Mouse (Mus musculus): ENCODE measurements around the gene Adgrb2.

Gene Adgrb2

GRCm38 (mm10) chr4:129989925-129990324 is 5.3 kb downstream of the Adgrb2 start:
- no peak for DNase-seq

GRCm38 (mm10) chr4:129992720-129993119 is 8.1 kb downstream of the Adgrb2 start:
- no peak for DNase-seq

DNA sequence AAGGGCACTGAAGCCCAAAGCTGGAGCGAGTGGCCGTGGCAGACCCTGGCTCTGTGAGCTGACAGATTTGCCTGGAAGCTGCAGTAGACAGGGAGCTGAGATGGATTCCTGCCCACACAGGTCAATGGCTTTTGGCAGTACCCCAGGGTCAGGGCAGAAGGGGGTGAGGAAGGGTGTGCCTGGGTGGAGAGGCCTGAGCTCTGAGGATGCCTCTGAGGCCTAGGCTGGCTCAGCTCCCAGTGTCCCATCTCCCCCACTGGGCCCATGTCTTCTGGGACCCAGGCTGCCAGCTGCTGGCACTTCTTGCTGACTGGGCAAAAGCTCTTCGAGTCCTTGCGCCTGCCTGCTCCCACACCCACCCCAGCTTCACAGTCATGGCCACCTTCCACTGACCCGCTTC is 8.5 kb downstream of the Adgrb2 start:
- no peak for DNase-seq

DNA sequence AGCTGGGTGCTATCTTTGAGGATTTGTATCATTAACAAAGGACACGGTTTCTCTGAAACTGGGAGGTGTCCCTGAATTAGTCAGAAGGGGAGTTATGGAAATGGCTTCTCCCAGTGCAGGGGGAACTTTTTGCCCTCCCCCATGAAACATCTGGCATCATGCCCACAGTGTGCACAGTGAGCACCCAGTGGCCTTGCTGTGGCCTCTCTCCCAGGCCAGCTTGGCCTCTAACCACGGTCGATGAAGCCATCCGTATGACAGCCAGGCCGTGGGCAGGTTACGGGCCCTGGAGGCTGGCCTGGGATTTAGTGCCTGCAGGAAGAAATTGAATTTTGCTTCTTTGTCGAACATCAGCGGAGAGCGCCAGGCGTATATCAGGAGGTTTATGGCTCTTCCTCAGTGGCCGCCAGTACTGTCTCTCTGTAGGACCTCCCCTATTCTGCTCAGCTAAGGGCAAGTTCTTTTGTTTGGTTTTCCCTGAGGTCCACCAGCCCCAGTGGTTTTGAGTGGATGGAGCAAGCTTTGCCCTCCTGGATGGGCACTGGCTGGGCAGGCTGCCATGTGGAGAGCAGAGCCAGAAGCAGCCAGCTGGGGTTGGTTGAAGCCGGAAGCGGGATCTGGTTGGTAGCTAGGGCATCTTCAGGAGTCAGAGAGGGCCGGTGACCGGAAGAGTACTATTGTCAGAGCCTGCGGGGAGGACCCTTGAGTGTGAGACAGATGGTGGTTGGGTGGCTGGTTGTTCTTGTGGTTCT is 9.4 kb downstream of the Adgrb2 start:
- DNase-seq: peak; percentile 46

- no peak for DNase-seq
These were observed 10.1 kb downstream of the Adgrb2 start for GRCm38 (mm10) chr4:129994728-129995127.

GRCm38 (mm10) chr4:129995255-129995654 is 10.6 kb downstream of the Adgrb2 start:
- DNase-seq: no peak

GRCm38 (mm10) chr4:129996015-129996414 is 11.3 kb downstream of the Adgrb2 start:
- DNase-seq: no peak

GRCm38 (mm10) chr4:129998124-129998523 is 13.5 kb downstream of the Adgrb2 start:
- DNase-seq: no peak

DNA sequence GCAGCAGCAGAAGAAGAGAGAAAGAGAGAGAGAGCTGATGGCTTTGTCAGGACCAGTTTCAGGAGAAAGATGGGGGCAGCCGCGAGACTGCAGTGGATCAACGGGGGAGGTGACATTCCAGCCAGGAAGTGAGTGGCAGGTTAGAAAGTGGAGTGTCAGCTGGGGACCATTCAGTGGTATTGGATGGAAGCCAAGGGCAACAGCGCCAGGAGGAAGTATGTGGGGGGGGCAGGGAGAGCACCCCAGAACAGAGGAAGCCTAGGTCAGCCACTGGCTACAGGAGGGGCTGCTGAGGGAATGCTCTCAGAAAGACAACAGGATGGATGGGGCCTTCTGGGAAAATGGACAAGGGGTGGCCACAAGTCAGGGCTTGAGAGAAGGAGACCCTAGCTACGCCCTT is 17.0 kb downstream of the Adgrb2 start:
- DNase-seq: no peak

GRCm38 (mm10) chr4:130002157-130002556 is 17.5 kb downstream of the Adgrb2 start:
- no peak for DNase-seq

DNA sequence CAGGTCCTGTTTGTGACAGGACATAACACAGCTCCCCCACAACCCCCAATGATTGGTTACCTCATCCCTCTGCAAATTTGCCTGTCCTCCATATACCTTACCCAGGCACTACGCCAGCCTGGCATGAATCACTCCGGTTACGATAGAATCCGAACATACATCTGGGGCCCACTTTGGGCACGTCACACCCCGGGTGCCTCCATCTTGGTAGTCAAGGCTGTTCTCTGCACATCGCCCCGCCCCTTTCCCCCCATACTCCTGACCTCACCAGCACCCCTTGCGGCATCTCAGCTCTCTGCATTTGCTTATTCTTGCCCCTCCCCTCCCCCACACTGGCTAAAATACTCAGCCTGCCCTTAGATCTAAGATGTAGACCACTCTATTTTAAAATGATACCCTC is 20.9 kb downstream of the Adgrb2 start:
- no peak for DNase-seq

- no peak for DNase-seq
These were observed 21.9 kb downstream of the Adgrb2 start for GRCm38 (mm10) chr4:130006533-130006932.

- DNase-seq: no peak
These were observed 24.4 kb downstream of the Adgrb2 start for GRCm38 (mm10) chr4:130009043-130009442.

GRCm38 (mm10) chr4:130010723-130011122 is 26.1 kb downstream of the Adgrb2 start:
- no peak for DNase-seq

- DNase-seq: no peak
These were observed 27.6 kb downstream of the Adgrb2 start for GRCm38 (mm10) chr4:130012234-130012633.

DNA sequence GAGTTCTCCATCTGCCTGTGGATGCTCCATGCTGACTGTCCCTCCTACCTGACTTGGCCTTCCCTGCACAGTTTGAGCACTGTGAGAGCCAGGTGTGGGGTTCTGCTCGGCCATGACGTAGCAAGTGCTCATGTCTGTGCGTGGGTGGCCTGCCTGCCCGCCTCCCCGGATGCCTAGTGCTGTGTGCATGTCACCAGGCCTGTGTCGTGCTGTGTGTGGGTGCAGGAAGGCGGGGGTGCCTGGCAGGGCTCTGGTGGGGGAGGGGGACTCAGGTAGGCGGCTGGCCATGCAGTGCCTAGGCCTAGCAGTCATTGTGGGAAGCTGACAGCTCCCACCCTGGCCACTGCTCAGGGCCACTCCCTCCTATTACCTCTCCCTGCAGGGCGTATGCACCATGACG is 28.4 kb downstream of the Adgrb2 start:
- DNase-seq: no peak

- no peak for DNase-seq
These were observed 31.3 kb downstream of the Adgrb2 start for GRCm38 (mm10) chr4:130016010-130016409.

DNA sequence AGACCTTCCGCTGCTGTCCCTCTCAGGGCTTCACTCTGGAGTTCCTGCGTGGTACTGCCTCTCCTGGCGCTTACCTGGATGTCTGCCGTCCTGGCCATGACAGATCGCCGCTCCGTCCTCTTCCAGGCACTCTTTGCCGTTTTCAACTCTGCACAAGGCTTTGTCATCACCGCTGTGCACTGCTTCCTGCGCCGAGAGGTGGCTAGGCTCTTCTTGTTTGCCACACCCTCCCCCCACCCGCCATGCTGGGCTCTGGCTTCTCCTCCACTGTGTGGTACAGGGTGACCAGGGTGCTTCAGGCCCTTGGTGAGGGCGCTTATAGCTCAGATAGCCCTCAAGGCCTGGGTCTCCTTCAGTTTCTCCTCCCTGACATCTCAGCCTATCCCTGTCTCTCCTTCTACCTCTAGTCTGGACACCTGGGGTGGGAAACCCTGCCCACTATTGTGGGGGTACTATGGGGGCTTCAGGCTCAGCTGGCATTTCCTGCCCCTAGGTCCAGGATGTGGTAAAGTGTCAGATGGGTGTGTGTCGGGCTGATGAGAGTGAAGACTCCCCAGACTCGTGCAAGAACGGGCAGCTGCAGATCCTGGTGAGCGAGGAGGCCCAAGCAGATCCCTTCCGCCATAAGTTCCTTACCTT is 32.5 kb downstream of the Adgrb2 start:
- DNase-seq: no peak

- no peak for DNase-seq
These were observed 38.3 kb downstream of the Adgrb2 start for GRCm38 (mm10) chr4:130022952-130023351.

DNA sequence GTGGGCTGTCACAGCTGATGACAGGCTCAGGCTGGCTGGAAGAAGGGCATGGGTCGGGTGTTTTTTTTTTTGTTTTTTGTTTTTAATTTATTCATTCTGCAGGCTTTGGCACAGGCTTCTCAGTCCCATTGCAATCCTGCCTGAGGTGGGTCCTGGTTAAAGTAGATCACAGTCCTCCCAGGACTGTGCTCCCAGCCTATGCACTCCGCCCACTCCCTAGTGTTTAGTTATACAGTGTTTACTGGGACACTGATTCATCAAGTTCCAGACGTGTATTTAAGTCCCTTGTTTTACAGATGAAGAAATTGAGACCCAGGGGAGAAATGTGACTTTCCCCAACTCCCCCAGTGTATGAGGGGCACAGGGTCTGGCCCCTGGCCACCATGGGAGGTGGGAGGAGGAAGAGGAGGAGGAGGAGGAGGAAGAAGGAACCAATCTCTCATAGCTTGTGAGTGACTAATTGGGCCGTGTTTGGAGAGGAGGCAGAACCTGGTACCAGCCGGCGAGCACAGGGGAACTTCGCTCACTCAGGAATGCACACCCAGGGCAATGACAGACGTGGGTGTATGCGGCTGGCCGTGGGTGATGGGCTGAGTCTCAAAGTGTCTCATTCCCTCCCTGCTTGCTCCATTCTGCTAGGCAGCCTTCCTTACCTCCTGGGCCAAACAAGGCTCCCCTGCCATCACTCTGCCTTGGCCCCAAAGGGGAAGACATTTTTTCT is 39.0 kb downstream of the Adgrb2 start:
- DNase-seq: no peak

DNA sequence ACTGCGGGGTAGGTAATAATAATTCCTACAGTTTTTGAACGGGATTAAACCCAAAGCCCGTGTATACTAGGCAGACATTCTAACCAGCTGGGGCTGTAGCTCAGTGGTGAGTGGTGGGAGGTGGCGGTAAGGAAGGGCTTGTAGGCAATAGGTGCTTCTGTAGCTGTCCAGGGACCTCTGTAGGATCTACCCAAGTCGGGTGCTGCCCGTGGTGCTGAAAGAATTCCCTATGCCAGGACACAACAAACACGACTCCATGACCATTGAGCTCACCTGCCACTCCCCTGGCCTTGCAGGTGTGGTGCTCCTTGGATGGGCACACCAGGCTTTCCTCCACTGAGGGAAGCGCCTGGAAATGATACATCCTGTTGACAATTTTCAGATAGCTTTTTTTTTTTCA is 40.9 kb downstream of the Adgrb2 start:
- no peak for DNase-seq

GRCm38 (mm10) chr4:130031146-130031545 is 46.5 kb downstream of the Adgrb2 start:
- DNase-seq: no peak

GRCm38 (mm10) chr4:130033496-130033895 is 48.8 kb downstream of the Adgrb2 start:
- no peak for DNase-seq

DNA sequence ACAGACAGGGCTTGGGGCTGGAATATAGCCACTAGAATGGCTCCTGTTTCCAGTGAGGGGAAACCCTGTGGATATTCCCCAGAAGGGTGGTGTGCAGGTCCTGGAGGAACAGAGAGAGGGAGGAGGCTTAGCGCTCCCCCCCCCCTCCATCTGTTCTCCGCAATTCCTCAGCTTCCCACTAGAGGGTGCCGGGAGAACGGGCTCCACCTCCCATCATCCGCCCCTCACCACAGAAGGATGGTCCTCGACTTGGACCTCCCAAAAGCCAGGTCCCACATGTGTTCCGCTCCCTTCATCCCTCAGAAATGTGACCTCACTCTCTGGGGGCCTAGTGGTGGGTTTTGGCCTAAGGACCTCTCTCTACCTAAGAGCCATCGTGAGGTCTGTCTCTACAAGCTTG is 51.4 kb downstream of the Adgrb2 start:
- peak; percentile 33 for DNase-seq

Measured in kidney, adult 9 months (tissue).